ENCODE assay signal across 15 mouse cellular contexts in the genomic region with DNA sequence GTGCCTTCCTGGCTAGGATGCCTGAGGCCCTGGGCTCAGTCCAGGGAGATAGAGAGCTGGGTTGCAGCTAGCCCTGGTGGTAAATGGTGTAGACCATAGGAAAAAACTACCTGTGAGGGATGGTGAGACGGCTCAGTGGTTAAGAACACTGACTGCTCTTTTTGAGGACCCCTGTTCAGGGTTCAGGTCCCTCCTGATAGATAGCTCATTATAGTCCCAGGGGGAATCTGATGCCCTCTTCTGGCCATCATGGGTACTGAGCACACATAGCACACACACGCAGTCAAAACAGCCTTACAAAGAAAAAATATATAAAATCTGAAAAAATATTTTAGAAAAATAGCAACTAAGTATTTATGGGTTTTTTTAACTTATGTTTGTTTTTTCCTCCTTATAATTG. TPM values are rescaled to one million over a fixed set of nuclear protein-coding genes. Genes with fewer than 3 reads are reported as not detected.
DNase-seq lines count a peak whose midpoint lies in the region; ATAC-seq and TF ChIP-seq lines count a peak whose summit lies in the region.
"Had no signal": no experiment of that assay in that cellular context is flagged by ENCODE, and none has a peak within 500 bp of the region (broad histone marks: within the 10 kb centered on the region; RNA-seq: fewer than 3 reads in every experiment).

No protein-coding gene starts in this region.

- ATAC-seq in heart, postnatal 0 days (ENCODE audit: insufficient read depth, low read depth) = no peak
- ATAC-seq in lung, embryonic 14.5 days (ENCODE audit: insufficient read depth) = no peak
- ATAC-seq in monocyte, adult 5-6 weeks (replicated peaks; ENCODE audit: insufficient number of reproducible peaks, low FRiP score, low TSS enrichment, poor library complexity, severe bottlenecking) = no peak
- ATAC-seq: midbrain, embryonic 13.5 days had no signal

- no peak overlapping the region for H3K27ac ChIP-seq in heart, postnatal 0 days (ENCODE audit: low read depth)
- H3K27ac ChIP-seq in lung, embryonic 14.5 days (ENCODE audit: low read depth) = no peak overlapping the region
- H3K27ac ChIP-seq: midbrain, embryonic 13.5 days had no signal

- peak; percentile 19; the same call in 1 of the 2 replicates for TF ChIP-seq CTCF in heart, postnatal 0 days (IDR thresholded peaks at IDR 0.05; ENCODE audit: low read depth)
- peak; percentile 46 for TF ChIP-seq CTCF in lung, embryonic 14.5 days (IDR thresholded peaks at IDR 0.05; ENCODE audit: low read depth)

- no peak overlapping the region for H3K4me3 ChIP-seq in heart, postnatal 0 days (ENCODE audit: low read depth, low read length)
- H3K4me3 ChIP-seq in lung, embryonic 14.5 days (ENCODE audit: low read depth, low read length) = no peak overlapping the region
- H3K4me3 ChIP-seq: erythroblast, embryonic 14.5 days; heart, embryonic 12.5 days; midbrain, embryonic 13.5 days had no signal

- TF ChIP-seq EP300 in heart, postnatal 0 days (IDR thresholded peaks at IDR 0.05; ENCODE audit: low read depth) = no peak

- no peaks in the 10 kb centered on the region for H3K27me3 ChIP-seq in heart, postnatal 0 days (ENCODE audit: control insufficient read depth, insufficient read depth, low read length)
- no peaks in the 10 kb centered on the region for H3K27me3 ChIP-seq in lung, embryonic 14.5 days (ENCODE audit: insufficient read depth, low read length)
- H3K27me3 ChIP-seq: heart, embryonic 12.5 days; midbrain, embryonic 13.5 days had no signal

- H3K36me3 ChIP-seq in heart, postnatal 0 days (replicated peaks; ENCODE audit: control insufficient read depth, insufficient read depth, low read length) = peaks cover 5% of the 10 kb centered on the region; the same call in 1 of the 2 replicates
- H3K36me3 ChIP-seq in lung, embryonic 14.5 days (ENCODE audit: insufficient read depth) = 0 out of 2 replicates have a peak, but pooled peaks cover 1% of the 10 kb centered on the region

- no peak for DNase-seq in heart, postnatal 0 days (ENCODE audit: low spot score)
- DNase-seq in heart, postnatal 4 days = no peak
- DNase-seq in lung, embryonic 14.5 days = peak; percentile 21
- DNase-seq in lung, postnatal 36 days = no peak
- DNase-seq in ES-CJ7 (ENCODE audit: low read depth, low spot score) = peak; percentile 60
- DNase-seq in induced T-regulatory cell, adult 2 months (ENCODE audit: low read depth) = peak; percentile 61
- no peak for DNase-seq in adrenal gland, postnatal 36 days
- DNase-seq: cerebellum, postnatal 36 days; kidney, adult 11 months; layer of hippocampus, postnatal 36 days had no signal

- no peaks in the 10 kb centered on the region for H3K9me3 ChIP-seq in heart, postnatal 0 days (replicated peaks; ENCODE audit: control insufficient read depth, low read length)
- no peaks in the 10 kb centered on the region for H3K9me3 ChIP-seq in lung, embryonic 14.5 days (ENCODE audit: low read depth, low read length)
- H3K9me3 ChIP-seq: heart, embryonic 12.5 days; midbrain, embryonic 13.5 days had no signal

- WGBS in heart, postnatal 0 days = 95% methylated on average over 2 of the region's 2 CpGs
- 91% methylated on average over 2 of the region's 2 CpGs for WGBS in lung, embryonic 14.5 days

- no peak overlapping the region for H3K9ac ChIP-seq in heart, postnatal 0 days (replicated peaks; ENCODE audit: low read depth, low read length)
- no peak overlapping the region for H3K9ac ChIP-seq in lung, embryonic 14.5 days
- H3K9ac ChIP-seq: heart, embryonic 12.5 days; midbrain, embryonic 13.5 days had no signal

- peaks cover 6% of the 10 kb centered on the region for H3K4me1 ChIP-seq in heart, postnatal 0 days (ENCODE audit: control insufficient read depth, insufficient read depth)
- H3K4me1 ChIP-seq in lung, embryonic 14.5 days (ENCODE audit: insufficient read depth) = no peaks in the 10 kb centered on the region

- H3K4me2 ChIP-seq in heart, postnatal 0 days (ENCODE audit: low read depth, low read length) = no peak overlapping the region
- no peak overlapping the region for H3K4me2 ChIP-seq in lung, embryonic 14.5 days
- H3K4me2 ChIP-seq: heart, embryonic 12.5 days; midbrain, embryonic 13.5 days had no signal

RNA-seq across cellular contexts. Expression of a gene that starts 6.3 kb away (rescaled TPM):
- 5.3 and 8.5 TPM in 2 replicates for total RNA-seq in heart, postnatal 0 days (2014; rRNA removed; ENCODE audit: low replicate concordance)
- 4.6 and 5.3 TPM in 2 replicates for polyA plus RNA-seq in heart, postnatal 0 days (2015; fragmentation: Nextera tagmentation; extraction: Ambion mirVana)
- total RNA-seq in heart, postnatal 4 days (2021) = 1 to 10 TPM; 7.6 to 9.0 TPM
- 10.8 and 12.2 TPM in 2 replicates for polyA plus RNA-seq in lung, embryonic 14.5 days (2014; fragmentation: Nextera tagmentation; extraction: Ambion mirVana)
- total RNA-seq in adrenal gland, postnatal 36 days (2021) = 10 to 100 TPM; 10.2 to 10.7 TPM
- 3.2 to 10.6 TPM (median 7.6 TPM) in 3 replicates for total RNA-seq in monocyte, adult 5-6 weeks (2017)

RNA-seq across cellular contexts. Expression of a gene that starts 9.6 kb away (rescaled TPM):
- not detected in 2 replicates for total RNA-seq in heart, postnatal 0 days (2014; rRNA removed; ENCODE audit: low replicate concordance)
- polyA plus RNA-seq in heart, postnatal 0 days (2015; fragmentation: Nextera tagmentation; extraction: Ambion mirVana) = not detected in 2 replicates
- total RNA-seq in heart, postnatal 4 days (2021) = not detected
- polyA plus RNA-seq in lung, embryonic 14.5 days (2014; fragmentation: Nextera tagmentation; extraction: Ambion mirVana) = not detected in 2 replicates
- total RNA-seq in adrenal gland, postnatal 36 days (2021) = not detected
- not detected in 3 replicates for total RNA-seq in monocyte, adult 5-6 weeks (2017)
- total RNA-seq: layer of hippocampus, postnatal 36 days had no signal
- polyA plus RNA-seq: erythroblast, embryonic 14.5 days; heart, embryonic 12.5 days; liver, embryonic 16.5 days; midbrain, embryonic 13.5 days had no signal

RNA-seq across cellular contexts. Expression of a gene that starts 21.1 kb away (rescaled TPM):
- 36.0 and 44.6 TPM in 2 replicates for total RNA-seq in heart, postnatal 0 days (2014; rRNA removed; ENCODE audit: low replicate concordance)
- 36.9 and 41.4 TPM in 2 replicates for polyA plus RNA-seq in heart, postnatal 0 days (2015; fragmentation: Nextera tagmentation; extraction: Ambion mirVana)
- total RNA-seq in heart, postnatal 4 days (2021) = 10 to 100 TPM; 38.7 to 39.6 TPM
- 83.4 and 83.6 TPM in 2 replicates for polyA plus RNA-seq in lung, embryonic 14.5 days (2014; fragmentation: Nextera tagmentation; extraction: Ambion mirVana)
- total RNA-seq in adrenal gland, postnatal 36 days (2021) = 100 to 1,000 TPM; 178 to 288 TPM
- 36.8 to 48.1 TPM (median 46.4 TPM) in 3 replicates for total RNA-seq in monocyte, adult 5-6 weeks (2017)

RNA-seq across cellular contexts. Expression of a gene that starts 22.9 kb away (rescaled TPM):
- 7.8 and 10.5 TPM in 2 replicates for total RNA-seq in heart, postnatal 0 days (2014; rRNA removed; ENCODE audit: low replicate concordance)
- 14.5 and 16.1 TPM in 2 replicates for polyA plus RNA-seq in heart, postnatal 0 days (2015; fragmentation: Nextera tagmentation; extraction: Ambion mirVana)
- 10 to 100 TPM; 31.3 to 32.8 TPM for total RNA-seq in heart, postnatal 4 days (2021)
- 13.4 and 13.8 TPM in 2 replicates for polyA plus RNA-seq in lung, embryonic 14.5 days (2014; fragmentation: Nextera tagmentation; extraction: Ambion mirVana)
- total RNA-seq in adrenal gland, postnatal 36 days (2021) = 100 to 1,000 TPM; 146 to 165 TPM
- total RNA-seq in monocyte, adult 5-6 weeks (2017) = 49.5 to 82.1 TPM (median 73.1 TPM) in 3 replicates

Comparison
In these comparisons a context has a peak if more than half of its experiments do, and no peak if none do; other contexts are left out.
1. DNase-seq: peak in lung, embryonic 14.5 days (single experiment), ES-CJ7 (single experiment) and induced T-regulatory cell, adult 2 months (single experiment); none in heart, postnatal 0 days (single experiment), heart, postnatal 4 days (single experiment), lung, postnatal 36 days (single experiment) and adrenal gland, postnatal 36 days (0 of 2).